Mouse (Mus musculus) hindbrain, postnatal 0 days (tissue): ENCODE measurements around the gene Gcc1. TPM values are rescaled to one million over a fixed set of nuclear protein-coding genes. Genes with fewer than 3 reads are reported as not detected.

Experiments
- ATAC-seq: fragments of 200-750 bp; cut with Nextera tagmentation; 2 replicates; pipeline ENCODE4 v1.8.0; 2017; ENCODE audit warnings: mild to moderate bottlenecking, moderate TSS enrichment, moderate library complexity
- DNase-seq: peaks from one replicate; pipeline ENCODE4 v3.0.0-alpha.2; 2015; ENCODE audit warnings: low spot score
- H3K27ac ChIP-seq: fragments of 300-500 bp; sonication (generic); 2 replicates; pipeline ENCODE4 v1.5.1; 2014; ENCODE audit warnings: mild to moderate bottlenecking
- H3K27me3 ChIP-seq: fragments of 300-500 bp; sonication (generic); 2 replicates; pipeline ENCODE4 v1.6.1; 2014; ENCODE audit warnings: low read length, mixed read lengths; ENCODE audit not compliant: insufficient read depth
- H3K36me3 ChIP-seq: fragments of 300-500 bp; sonication (generic); 2 replicates; pipeline ENCODE4 v1.6.1; 2014; ENCODE audit warnings: low read length, mixed read lengths; ENCODE audit not compliant: insufficient read depth
- H3K4me1 ChIP-seq: fragments of 300-500 bp; sonication (generic); 2 replicates; pipeline ENCODE4 v1.6.1; 2014; ENCODE audit warnings: antibody characterized with exemption, low read length, mixed read lengths; ENCODE audit not compliant: insufficient read depth
- H3K4me2 ChIP-seq: fragments of 300-500 bp; sonication (generic); 2 replicates; pipeline ENCODE4 v1.6.1; 2014; ENCODE audit warnings: low read depth, mild to moderate bottlenecking, low read length, moderate library complexity, mixed read lengths
- H3K4me3 ChIP-seq: fragments of 300-500 bp; sonication (generic); 2 replicates; pipeline ENCODE4 v1.5.1; 2014; ENCODE audit warnings: low read length
- H3K9ac ChIP-seq: fragments of 300-500 bp; sonication (generic); replicated peaks from 2 replicates; pipeline ENCODE4 v1.6.1; 2014; ENCODE audit warnings: mild to moderate bottlenecking, low read length, moderate library complexity, mixed read lengths
- H3K9me3 ChIP-seq: fragments of 300-500 bp; sonication (generic); 2 replicates; pipeline ENCODE4 v1.6.1; 2016; ENCODE audit warnings: low read length, mixed read lengths
- CTCF ChIP-seq: IDR thresholded peaks from 2 replicates; pipeline ENCODE4 v1.5.1; 2016; ENCODE audit warnings: antibody characterized with exemption, control low read depth, low read depth
- WGBS: fragments of 180-500 bp; shearing (Covaris S2); extraction: QIAGEN DNeasy Blood & Tissue Kit; methylation state at CpG from one replicate; pipeline ENCODE4 v1.1.7; 2014; 5-methylcytosine and 5-hydroxymethylcytosine counted together
- polyA plus RNA-seq: library from polyadenylated mRNA; unstranded; fragments of >200 nt; fragmentation: Nextera tagmentation; extraction: Ambion mirVana; gene quantifications from 2 replicates; pipeline ENCODE4 v1.2.1, GENCODE M21; 2015
- total RNA-seq: library from RNA; depleted of rRNA; stranded (reverse); fragments of >200 nt; gene quantifications from 2 replicates; pipeline ENCODE4 v1.2.3, GENCODE M21; 2014; rRNA removed

The Gcc1 gene
- total RNA-seq = 15.7 and 20.2 TPM in 2 replicates
- 7.7 and 8.7 TPM in 2 replicates for polyA plus RNA-seq

GRCm38 (mm10) chr6:28428290-28428689 lies at the start of gene Gcc1:
Gene Gcc1 (minus strand): TSS chr6:28428390.
- Histone ChIP-seq H3K27ac (no peak within 1 kb of the TSS), H3K4me2 (no peak within 1 kb of the TSS), H3K27me3 (no peaks in the 10 kb centered on the region), H3K36me3 (peaks cover 13% of the 10 kb centered on the region), H3K4me3 (no peak within 1 kb of the TSS), H3K4me1 (peaks cover 10% of the 10 kb centered on the region; the same call in 1 of the 2 replicates), H3K9ac (no peak within 1 kb of the TSS), H3K9me3 (no peaks in the 10 kb centered on the region)
- DNase-seq = no peak
- 93% methylated on average over 3 of the region's 3 CpGs for WGBS
- TF ChIP-seq CTCF = no peak
- no peak for ATAC-seq

- ATAC-seq (no peak), DNase-seq (no peak)
- Histone ChIP-seq H3K9me3 (no peaks in the 10 kb centered on the region), H3K4me3 (no peak within 1 kb of the TSS), H3K9ac (no peak within 1 kb of the TSS), H3K27me3 (no peaks in the 10 kb centered on the region), H3K4me1 (no peaks in the 10 kb centered on the region), H3K27ac (no peak within 1 kb of the TSS), H3K4me2 (no peak within 1 kb of the TSS), H3K36me3 (no peaks in the 10 kb centered on the region)
- no peak for TF ChIP-seq CTCF
- 83% methylated on average over 5 of the region's 5 CpGs for WGBS
These were observed 46.6 kb upstream of the Gcc1 start, which contains the start of gene Snd1 for GRCm38 (mm10) chr6:28474839-28475238. Gene Snd1 (plus strand): TSS chr6:28475139.

GRCm38 (mm10) chr6:28474211-28474610 lies 46.0 kb upstream of the Gcc1 start:
- Histone ChIP-seq H3K4me1 (no peaks in the 10 kb centered on the region), H3K27me3 (no peaks in the 10 kb centered on the region), H3K9ac (no peak overlapping the region), H3K4me3 (no peak overlapping the region), H3K36me3 (no peaks in the 10 kb centered on the region), H3K4me2 (no peak overlapping the region), H3K27ac (no peak overlapping the region), H3K9me3 (no peaks in the 10 kb centered on the region)
- no peak for ATAC-seq
- no peak for DNase-seq
- WGBS = 89% methylated on average over 4 of the region's 4 CpGs
- TF ChIP-seq CTCF = no peak

GRCm38 (mm10) chr6:28471284-28472035 lies 43.3 kb upstream of the Gcc1 start:
- 84% methylated on average over 9 of the region's 9 CpGs for WGBS
- Histone ChIP-seq H3K4me3 (no peak overlapping the region), H3K27ac (no peak overlapping the region), H3K4me2 (no peak overlapping the region), H3K36me3 (no peaks in the 10 kb centered on the region), H3K27me3 (no peaks in the 10 kb centered on the region), H3K4me1 (no peaks in the 10 kb centered on the region), H3K9me3 (no peaks in the 10 kb centered on the region), H3K9ac (no peak overlapping the region)
- ATAC-seq (no peak), DNase-seq (no peak)
- no peak for TF ChIP-seq CTCF

GRCm38 (mm10) chr6:28470621-28471020 lies 42.4 kb upstream of the Gcc1 start:
- no peak overlapping the region for H3K27ac ChIP-seq
- no peak overlapping the region for H3K4me2 ChIP-seq
- no peaks in the 10 kb centered on the region for H3K27me3 ChIP-seq
- ATAC-seq = no peak
- no peak overlapping the region for H3K9ac ChIP-seq
- H3K9me3 ChIP-seq = no peaks in the 10 kb centered on the region
- TF ChIP-seq CTCF = no peak
- no peak overlapping the region for H3K4me3 ChIP-seq
- no peaks in the 10 kb centered on the region for H3K36me3 ChIP-seq
- no peak for DNase-seq
- 79% methylated on average over 5 of the region's 5 CpGs for WGBS
- no peaks in the 10 kb centered on the region for H3K4me1 ChIP-seq

- no peak overlapping the region for H3K4me2 ChIP-seq
- no peak for ATAC-seq
- H3K9me3 ChIP-seq = no peaks in the 10 kb centered on the region
- DNase-seq = no peak
- no peaks in the 10 kb centered on the region for H3K36me3 ChIP-seq
- H3K27me3 ChIP-seq = no peaks in the 10 kb centered on the region
- H3K27ac ChIP-seq = no peak overlapping the region
- no peak overlapping the region for H3K9ac ChIP-seq
- 56% methylated on average over 4 of the region's 4 CpGs for WGBS
- TF ChIP-seq CTCF = no peak
- H3K4me3 ChIP-seq = no peak overlapping the region
- H3K4me1 ChIP-seq = no peaks in the 10 kb centered on the region
These were observed 41.9 kb upstream of the Gcc1 start for GRCm38 (mm10) chr6:28470017-28470602.

- 48% methylated on average over 6 of the region's 6 CpGs for WGBS
These were observed 36.4 kb upstream of the Gcc1 start for GRCm38 (mm10) chr6:28464630-28465029.

More at GRCm38 (mm10) chr6:28464630-28465029, 36.4 kb upstream of the Gcc1 start:
- TF ChIP-seq CTCF = no peak
- no peaks in the 10 kb centered on the region for H3K4me1 ChIP-seq
- H3K9me3 ChIP-seq = no peaks in the 10 kb centered on the region
- ATAC-seq = no peak
- H3K4me2 ChIP-seq = no peak overlapping the region
- no peak overlapping the region for H3K27ac ChIP-seq
- no peaks in the 10 kb centered on the region for H3K36me3 ChIP-seq
- DNase-seq = no peak
- H3K4me3 ChIP-seq = no peak overlapping the region
- H3K27me3 ChIP-seq = no peaks in the 10 kb centered on the region
- H3K9ac ChIP-seq = no peak overlapping the region
